ENCODE assay signal across 1 mouse cellular context in the genomic region with DNA sequence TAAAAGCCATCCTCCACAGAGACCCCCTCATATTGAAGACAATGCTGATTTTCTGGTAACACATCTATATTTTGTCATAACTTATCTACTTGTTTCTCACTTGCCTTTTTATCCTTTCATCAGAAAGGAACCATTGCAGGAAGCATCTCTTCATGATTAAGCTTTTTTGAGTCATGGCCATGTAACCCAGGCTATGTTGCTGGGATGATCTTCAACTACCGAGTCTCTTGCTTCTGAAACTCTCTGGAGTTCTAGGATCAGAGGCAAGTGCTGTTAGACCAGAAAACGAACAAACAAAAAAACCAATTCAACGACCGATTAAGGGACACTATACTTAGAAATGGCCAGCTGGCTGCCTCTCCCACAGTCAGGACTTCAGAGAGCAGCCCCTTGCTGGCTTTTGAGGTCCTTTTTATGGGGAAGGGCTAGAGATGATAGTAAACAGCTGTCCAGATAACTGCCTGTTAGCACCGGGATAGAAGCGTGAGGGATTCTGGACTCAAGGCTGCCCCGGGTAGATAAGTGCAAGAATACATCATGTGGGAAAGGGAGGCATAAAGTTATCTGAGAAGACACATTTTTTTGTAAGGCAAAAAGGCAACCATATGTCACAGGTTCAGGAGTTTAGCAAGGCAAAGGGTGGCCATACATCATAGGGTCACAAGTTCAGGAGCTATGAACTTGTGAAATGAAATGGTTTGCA.
A peak's percentile ranks its signal among the peaks of the same experiment; 100 is the strongest.
TF ChIP-seq lines count a peak whose summit lies in the region.

No protein-coding gene starts in this region.

TF ChIP-seq in MEL, 35 proteins besides CTCF, POLR2A, EP300 and RAD21 (continued from another document):
- TF ChIP-seq MEF2A (IDR thresholded peaks at IDR 0.05; ENCODE audit: extremely low read depth, insufficient replicate concordance, low read depth, low read length, poor library complexity, severe bottlenecking) (peak; percentile 36; the same call in 1 of the 2 replicates), ZKSCAN1 (IDR thresholded peaks at IDR 0.05; ENCODE audit: low read depth, low read length) (no peak), JUND (IDR thresholded peaks at IDR 0.05; ENCODE audit: low read depth, low read length) (no peak), RCOR1 (IDR thresholded peaks at IDR 0.05; ENCODE audit: low read depth, low read length) (peak; percentile 76), POLR2AphosphoS2 (IDR thresholded peaks at IDR 0.05; ENCODE audit: low read length) (no peak; the same call in 1 of the 2 replicates), CHD1 (IDR thresholded peaks at IDR 0.05; ENCODE audit: low read depth, low read length) (no peak), MAX (IDR thresholded peaks at IDR 0.05; ENCODE audit: low read length) (peak; percentile 84), ZNF384 (IDR thresholded peaks at IDR 0.05; ENCODE audit: low read depth, low read length) (peak; percentile 60), NELFE (IDR thresholded peaks at IDR 0.05; ENCODE audit: low read depth, low read length) (peak; percentile 57), ZC3H11A (IDR thresholded peaks at IDR 0.05; ENCODE audit: low read depth, low read length) (no peak), MXI1 (IDR thresholded peaks at IDR 0.05; ENCODE audit: low read depth, low read length) (peak; percentile 70), USF2 (IDR thresholded peaks at IDR 0.05; ENCODE audit: borderline replicate concordance in 1 of 2, insufficient read depth in 1 of 2, low read depth in 1 of 2, low read length in 2 of 2) (no peak)
